Mouse (Mus musculus) induced T-regulatory cell, adult 2 months (primary cell): Measurements from ENCODE around the gene Rabggtb.

Source experiments
- DNase-seq: peaks from one replicate; pipeline ENCODE4 v3.0.0-alpha.2; 2012; ENCODE audit warnings: low read depth

The Rabggtb gene

GRCm38 (mm10) chr3:153917200-153917599 lies 4.4 kb upstream of the Rabggtb start:
- DNase-seq = no peak

- DNase-seq = no peak
These were observed 868 bp upstream of the Rabggtb start for GRCm38 (mm10) chr3:153913510-153914243.

GRCm38 (mm10) chr3:153911882-153912440 lies 848 bp downstream of the Rabggtb start:
- DNase-seq = peak; percentile 52

GRCm38 (mm10) chr3:153911197-153911881 lies 1.5 kb downstream of the Rabggtb start:
- peak; percentile 64 for DNase-seq

GRCm38 (mm10) chr3:153910489-153910888 lies 2.3 kb downstream of the Rabggtb start:
- DNase-seq = no peak

- no peak for DNase-seq
These were observed 3.9 kb downstream of the Rabggtb start for GRCm38 (mm10) chr3:153908919-153909318.

- no peak for DNase-seq
These were observed 6.5 kb downstream of the Rabggtb start, which contains the start of gene Msh4 for GRCm38 (mm10) chr3:153906136-153906871. Gene Msh4, minus strand, starts transcription at chr3:153906138.

- no peak for DNase-seq
These were observed 7.3 kb downstream of the Rabggtb start for GRCm38 (mm10) chr3:153905251-153906135.

GRCm38 (mm10) chr3:153904586-153904985 lies 8.2 kb downstream of the Rabggtb start:
- no peak for DNase-seq

GRCm38 (mm10) chr3:153902595-153902994 lies 10.2 kb downstream of the Rabggtb start:
- DNase-seq = no peak

GRCm38 (mm10) chr3:153901904-153902303 lies 10.9 kb downstream of the Rabggtb start:
- no peak for DNase-seq

GRCm38 (mm10) chr3:153897216-153897615 lies 15.6 kb downstream of the Rabggtb start:
- DNase-seq = no peak

- DNase-seq = peak; percentile 49
These were observed 17.4 kb downstream of the Rabggtb start for GRCm38 (mm10) chr3:153895454-153895853.

- DNase-seq = no peak
These were observed 23.5 kb downstream of the Rabggtb start for GRCm38 (mm10) chr3:153889188-153889781.

GRCm38 (mm10) chr3:153888141-153888540 lies 24.7 kb downstream of the Rabggtb start:
- DNase-seq = no peak

GRCm38 (mm10) chr3:153886296-153886695 lies 26.5 kb downstream of the Rabggtb start:
- DNase-seq = no peak

GRCm38 (mm10) chr3:153871396-153871795 lies 41.4 kb downstream of the Rabggtb start:
- no peak for DNase-seq

GRCm38 (mm10) chr3:153867149-153868136 lies 45.4 kb downstream of the Rabggtb start:
- DNase-seq = no peak

- DNase-seq = peak; percentile 4
These were observed 48.0 kb downstream of the Rabggtb start for GRCm38 (mm10) chr3:153864636-153865429.
